Mouse (Mus musculus) liver, adult (tissue): ENCODE results near the gene Prokr2.

Experiments used
- GATA4 ChIP-seq: IDR thresholded peaks from 2 replicates; pipeline ENCODE4 v1.6.1; 2014; ENCODE audit warnings: mild to moderate bottlenecking, low read length; ENCODE audit not compliant: insufficient replicate concordance

The Prokr2 gene

GRCm38 (mm10) chr2:132385194-132385838 lies at the start of gene Prokr2:
Gene Prokr2 (minus strand): TSS chr2:132385447.
- no peak for TF ChIP-seq GATA4

- TF ChIP-seq GATA4 = no peak
These were observed 42.1 kb upstream of the Prokr2 start for GRCm38 (mm10) chr2:132427160-132427941.

GRCm38 (mm10) chr2:132425576-132425975 lies 40.3 kb upstream of the Prokr2 start:
- TF ChIP-seq GATA4 = no peak

GRCm38 (mm10) chr2:132423411-132424047 lies 38.3 kb upstream of the Prokr2 start:
- TF ChIP-seq GATA4 = no peak

- no peak for TF ChIP-seq GATA4
These were observed 37.6 kb upstream of the Prokr2 start for GRCm38 (mm10) chr2:132422846-132423245.

- TF ChIP-seq GATA4 = no peak
These were observed 33.2 kb upstream of the Prokr2 start for GRCm38 (mm10) chr2:132418414-132418813.

- TF ChIP-seq GATA4 = no peak
These were observed 24.9 kb upstream of the Prokr2 start for GRCm38 (mm10) chr2:132410126-132410525.

GRCm38 (mm10) chr2:132398136-132398535 lies 12.9 kb upstream of the Prokr2 start:
- TF ChIP-seq GATA4 = no peak

- no peak for TF ChIP-seq GATA4
These were observed 10.5 kb upstream of the Prokr2 start for GRCm38 (mm10) chr2:132395753-132396152.

GRCm38 (mm10) chr2:132390607-132391160 lies 5.4 kb upstream of the Prokr2 start:
- no peak for TF ChIP-seq GATA4

GRCm38 (mm10) chr2:132389562-132389961 lies 4.3 kb upstream of the Prokr2 start:
- TF ChIP-seq GATA4 = no peak

- TF ChIP-seq GATA4 = no peak
These were observed 595 bp downstream of the Prokr2 start for GRCm38 (mm10) chr2:132384511-132385193.

- TF ChIP-seq GATA4 = no peak
These were observed 2.9 kb downstream of the Prokr2 start for GRCm38 (mm10) chr2:132382308-132382707.

GRCm38 (mm10) chr2:132379690-132380089 lies 5.6 kb downstream of the Prokr2 start:
- TF ChIP-seq GATA4 = no peak

GRCm38 (mm10) chr2:132378602-132379150 lies 6.6 kb downstream of the Prokr2 start:
- TF ChIP-seq GATA4 = no peak
